Mouse (Mus musculus): ENCODE results near the gene Slc2a3. TPM values are rescaled to one million over a fixed set of nuclear protein-coding genes. Genes with fewer than 3 reads are reported as not detected.
A peak's percentile ranks its signal among the peaks of the same experiment; 100 is the strongest.

Slc2a3 gene
- polyA plus RNA-seq, 1 experiment, result 0.66 TPM

GRCm38 (mm10) chr6:122811771-122812600 lies 10.5 kb upstream of the Slc2a3 start:
- peak overlapping the region; percentile 48 for H3K4me3 ChIP-seq (ENCODE audit: insufficient read depth, poor library complexity, severe bottlenecking)
- H3K79me3 ChIP-seq (ENCODE audit: low read depth), result no peaks in the 10 kb centered on the region
- no peak overlapping the region for H3ac ChIP-seq (ENCODE audit: control insufficient read depth, insufficient read length, low read depth)
- no peaks in the 10 kb centered on the region for H3K36me3 ChIP-seq (ENCODE audit: control insufficient read depth, insufficient read depth)
- H3K79me2 ChIP-seq (ENCODE audit: control insufficient read depth, insufficient read depth), result no peaks in the 10 kb centered on the region
- no peaks in the 10 kb centered on the region for H3K27me3 ChIP-seq (ENCODE audit: control insufficient read depth, insufficient read depth, insufficient read length)
- TF ChIP-seq CTCF (IDR thresholded peaks at IDR 0.05; ENCODE audit: control insufficient read depth, insufficient read depth, insufficient read length) (no peak), MYOG (IDR thresholded peaks at IDR 0.05; ENCODE audit: control insufficient read depth, extremely low read depth, insufficient read length) (no peak), USF1 (IDR thresholded peaks at IDR 0.05; ENCODE audit: low read depth) (no peak), MYOD1 (IDR thresholded peaks at IDR 0.05; ENCODE audit: control insufficient read depth, insufficient read length, low read depth) (no peak), CEBPB (IDR thresholded peaks at IDR 0.05; ENCODE audit: low read depth) (no peak)

GRCm38 (mm10) chr6:122811280-122811652 lies 9.8 kb upstream of the Slc2a3 start:
- Histone ChIP-seq H3K4me3 (ENCODE audit: insufficient read depth, poor library complexity, severe bottlenecking) (peak overlapping the region; percentile 48), H3ac (ENCODE audit: control insufficient read depth, insufficient read length, low read depth) (peak overlapping the region; percentile 95), H3K79me2 (ENCODE audit: control insufficient read depth, insufficient read depth) (no peaks in the 10 kb centered on the region), H3K36me3 (ENCODE audit: control insufficient read depth, insufficient read depth) (no peaks in the 10 kb centered on the region), H3K27me3 (ENCODE audit: control insufficient read depth, insufficient read depth, insufficient read length) (no peaks in the 10 kb centered on the region), H3K79me3 (ENCODE audit: low read depth) (no peaks in the 10 kb centered on the region)
- no peak for TF ChIP-seq MAX (IDR thresholded peaks at IDR 0.05)
- TF ChIP-seq CEBPB (IDR thresholded peaks at IDR 0.05; ENCODE audit: low read depth), result no peak
- no peak for TF ChIP-seq MYOG (IDR thresholded peaks at IDR 0.05; ENCODE audit: control insufficient read depth, extremely low read depth, insufficient read length)
- TF ChIP-seq FOSL1 (IDR thresholded peaks at IDR 0.05; ENCODE audit: insufficient read depth, low read length, poor library complexity, severe bottlenecking), result no peak
- no peak for TF ChIP-seq USF1 (IDR thresholded peaks at IDR 0.05; ENCODE audit: low read depth)
- TF ChIP-seq MYOD1 (IDR thresholded peaks at IDR 0.05; ENCODE audit: control insufficient read depth, insufficient read length, low read depth), result no peak
- TF ChIP-seq CTCF (IDR thresholded peaks at IDR 0.05; ENCODE audit: control insufficient read depth, insufficient read depth, insufficient read length), result no peak

- TF ChIP-seq FOSL1 (IDR thresholded peaks at IDR 0.05; ENCODE audit: insufficient read depth, low read length, poor library complexity, severe bottlenecking), result no peak
- no peak for TF ChIP-seq MYOG (IDR thresholded peaks at IDR 0.05; ENCODE audit: control insufficient read depth, extremely low read depth, insufficient read length)
- no peak for TF ChIP-seq MYOD1 (IDR thresholded peaks at IDR 0.05; ENCODE audit: control insufficient read depth, insufficient read length, low read depth)
- no peak for TF ChIP-seq USF1 (IDR thresholded peaks at IDR 0.05; ENCODE audit: low read depth)
- no peak for TF ChIP-seq MAX (IDR thresholded peaks at IDR 0.05)
- no peak for TF ChIP-seq CEBPB (IDR thresholded peaks at IDR 0.05; ENCODE audit: low read depth)
- no peak for TF ChIP-seq CTCF (IDR thresholded peaks at IDR 0.05; ENCODE audit: control insufficient read depth, insufficient read depth, insufficient read length)
- Histone ChIP-seq H3K36me3 (ENCODE audit: control insufficient read depth, insufficient read depth) (no peaks in the 10 kb centered on the region), H3ac (ENCODE audit: control insufficient read depth, insufficient read length, low read depth) (peak overlapping the region; percentile 95), H3K79me3 (ENCODE audit: low read depth) (no peaks in the 10 kb centered on the region), H3K4me3 (ENCODE audit: insufficient read depth, poor library complexity, severe bottlenecking) (peak overlapping the region; percentile 48), H3K27me3 (ENCODE audit: control insufficient read depth, insufficient read depth, insufficient read length) (no peaks in the 10 kb centered on the region), H3K79me2 (ENCODE audit: control insufficient read depth, insufficient read depth) (no peaks in the 10 kb centered on the region)
Measured at GRCm38 (mm10) chr6:122810615-122811279, 9.3 kb upstream of the Slc2a3 start.

DNA sequence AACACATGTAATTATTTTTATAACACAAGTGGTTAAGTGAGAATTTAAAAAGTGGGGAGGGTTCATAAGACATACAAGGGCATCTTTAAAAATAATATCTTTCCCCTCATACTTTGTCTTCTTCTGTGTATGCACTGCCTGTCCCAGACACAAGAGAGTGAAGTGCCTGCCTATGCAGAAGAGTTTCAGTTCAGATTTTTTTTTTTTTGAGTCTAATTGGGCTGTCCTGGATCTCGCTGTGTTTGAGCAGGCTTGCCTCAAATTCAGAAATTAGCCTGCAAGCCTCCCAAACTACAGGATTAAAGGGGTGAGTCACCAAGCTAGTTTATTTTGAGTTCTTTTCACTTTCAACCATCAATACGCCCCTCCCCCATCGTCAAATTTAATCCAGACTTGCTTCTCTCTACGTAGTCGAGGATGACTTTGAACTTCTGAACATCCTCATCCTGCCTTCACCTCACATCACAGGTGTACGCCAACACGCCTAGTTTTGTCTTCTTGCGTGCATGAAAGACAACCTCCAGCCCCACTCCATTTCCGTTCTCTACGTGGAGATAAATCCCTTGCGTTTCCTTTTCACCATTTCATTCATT lies 8.7 kb upstream of the Slc2a3 start:
- Histone ChIP-seq H3K27me3 (ENCODE audit: control insufficient read depth, insufficient read depth, insufficient read length) (no peaks in the 10 kb centered on the region), H3K79me2 (ENCODE audit: control insufficient read depth, insufficient read depth) (no peaks in the 10 kb centered on the region), H3ac (ENCODE audit: control insufficient read depth, insufficient read length, low read depth) (peak overlapping the region; percentile 33), H3K4me3 (ENCODE audit: insufficient read depth, poor library complexity, severe bottlenecking) (peak overlapping the region; percentile 38), H3K36me3 (ENCODE audit: control insufficient read depth, insufficient read depth) (no peaks in the 10 kb centered on the region), H3K79me3 (ENCODE audit: low read depth) (no peaks in the 10 kb centered on the region)
- TF ChIP-seq MYOD1 (IDR thresholded peaks at IDR 0.05; ENCODE audit: control insufficient read depth, insufficient read length, low read depth) (no peak), FOSL1 (IDR thresholded peaks at IDR 0.05; ENCODE audit: insufficient read depth, low read length, poor library complexity, severe bottlenecking) (no peak), CTCF (IDR thresholded peaks at IDR 0.05; ENCODE audit: control insufficient read depth, insufficient read depth, insufficient read length) (no peak), USF1 (IDR thresholded peaks at IDR 0.05; ENCODE audit: low read depth) (no peak)

DNA sequence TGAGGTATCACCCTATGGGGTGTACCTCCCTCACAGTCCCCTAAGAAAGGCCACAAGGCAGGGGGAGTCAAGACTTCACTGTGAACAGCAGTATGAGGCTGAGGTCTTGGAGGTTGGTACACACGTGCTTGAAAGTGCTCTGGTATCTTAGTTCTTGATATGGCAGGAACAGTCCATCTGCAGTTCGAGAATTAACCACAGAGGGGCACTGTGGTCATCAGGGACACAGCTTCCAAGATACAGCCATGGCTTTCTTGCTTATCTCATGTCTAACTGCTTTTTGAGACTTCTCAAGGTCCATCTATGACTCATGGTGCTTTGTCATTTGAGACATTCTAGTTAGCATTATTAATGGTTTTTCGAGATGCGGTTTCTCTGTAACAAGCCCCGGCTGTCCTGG lies 3.0 kb upstream of the Slc2a3 start:
- TF ChIP-seq MYOD1 (IDR thresholded peaks at IDR 0.05; ENCODE audit: control insufficient read depth, insufficient read length, low read depth), result peak; percentile 8
- peak; percentile 47 for TF ChIP-seq CTCF (IDR thresholded peaks at IDR 0.05; ENCODE audit: control insufficient read depth, insufficient read depth, insufficient read length)
- no peak for TF ChIP-seq USF1 (IDR thresholded peaks at IDR 0.05; ENCODE audit: low read depth)
- no peak for TF ChIP-seq FOSL1 (IDR thresholded peaks at IDR 0.05; ENCODE audit: insufficient read depth, low read length, poor library complexity, severe bottlenecking)
- Histone ChIP-seq H3K79me3 (ENCODE audit: low read depth) (no peaks in the 10 kb centered on the region), H3K36me3 (ENCODE audit: control insufficient read depth, insufficient read depth) (no peaks in the 10 kb centered on the region), H3K79me2 (ENCODE audit: control insufficient read depth, insufficient read depth) (no peaks in the 10 kb centered on the region), H3ac (ENCODE audit: control insufficient read depth, insufficient read length, low read depth) (no peak overlapping the region), H3K27me3 (ENCODE audit: control insufficient read depth, insufficient read depth, insufficient read length) (peaks cover 4% of the 10 kb centered on the region), H3K4me3 (ENCODE audit: insufficient read depth, poor library complexity, severe bottlenecking) (no peak overlapping the region)
